Mouse (Mus musculus): ENCODE measurements around the gene Hormad2.
A peak's percentile ranks its signal among the peaks of the same experiment; 100 is the strongest.

Hormad2 gene

DNA sequence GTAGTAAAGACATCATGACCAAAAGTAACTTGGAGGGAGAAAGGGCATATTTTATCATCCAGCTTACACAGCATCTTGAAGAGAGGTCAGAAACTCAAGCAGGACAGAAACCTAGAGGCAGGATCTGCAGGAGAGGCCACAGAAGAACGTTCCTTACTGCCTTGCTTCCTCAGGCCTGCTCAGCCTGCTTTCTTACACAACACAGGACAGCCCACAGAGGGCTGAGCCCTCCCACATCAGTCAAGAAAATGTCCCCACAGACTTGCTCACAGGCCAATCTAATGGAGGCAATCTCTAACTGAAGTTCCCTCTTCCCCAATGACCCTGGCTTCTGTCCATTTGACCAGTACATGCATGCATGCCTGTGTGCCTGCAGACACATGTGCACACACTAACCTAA lies 1.4 kb upstream of the Hormad2 start:
- no peak for DNase-seq

DNA sequence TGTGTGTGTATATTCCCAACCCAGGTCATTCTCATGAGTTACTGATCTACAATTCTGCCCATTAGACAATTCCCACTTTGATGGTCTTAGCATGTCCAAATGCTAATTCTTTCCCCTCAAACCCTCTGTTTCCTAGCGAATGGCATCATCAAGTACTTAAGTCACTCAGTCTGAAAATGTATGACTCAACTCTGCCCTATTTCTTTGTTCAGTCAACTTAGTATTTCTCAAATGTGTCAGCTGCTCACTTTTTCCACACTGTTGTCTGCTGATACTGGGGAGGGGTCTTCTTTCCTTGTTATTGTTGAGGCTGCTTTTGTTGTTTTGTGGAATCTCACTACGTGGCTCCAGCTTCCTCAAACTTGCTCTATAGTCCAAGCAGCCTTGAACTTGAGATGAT lies 2.7 kb downstream of the Hormad2 start:
- no peak for DNase-seq

DNA sequence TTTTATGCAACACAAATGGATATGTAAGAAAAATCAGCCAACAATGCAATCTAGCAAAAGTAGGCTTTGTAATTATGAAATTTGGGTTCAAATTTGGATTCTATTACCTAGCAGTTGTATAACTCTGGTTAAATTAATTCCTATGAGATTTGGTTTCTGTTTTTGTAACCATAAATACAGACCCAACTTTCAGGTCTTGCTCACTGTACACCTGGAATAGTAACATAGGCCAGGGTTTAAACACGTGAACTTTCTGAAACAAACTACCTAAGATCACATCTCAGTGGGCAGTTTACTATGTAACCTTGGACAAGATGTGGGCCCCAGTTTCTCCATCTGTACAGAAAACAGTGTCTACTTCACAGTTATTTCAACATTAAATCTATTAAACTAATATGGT lies 3.6 kb downstream of the Hormad2 start:
- DNase-seq, result no peak

DNA sequence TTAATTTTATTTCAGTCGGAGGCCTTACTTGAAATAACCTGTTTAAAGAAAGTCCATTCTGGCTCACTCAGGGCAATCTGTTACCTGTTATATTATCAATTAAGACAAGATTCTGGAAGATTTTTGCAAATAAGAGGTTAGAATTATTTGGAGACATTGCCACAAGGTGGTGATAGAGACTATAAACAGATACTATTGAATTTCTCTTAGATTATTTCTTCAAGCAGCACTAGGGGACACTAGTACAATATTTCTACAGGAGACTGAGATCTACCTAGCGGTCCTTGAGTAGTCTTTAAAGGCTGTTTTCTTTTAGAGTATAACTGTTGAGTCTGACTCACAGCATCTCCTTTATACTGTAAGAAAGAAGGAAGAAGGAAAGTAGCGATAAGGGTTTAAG lies 4.3 kb downstream of the Hormad2 start:
- DNase-seq, result peak; percentile 39

DNA sequence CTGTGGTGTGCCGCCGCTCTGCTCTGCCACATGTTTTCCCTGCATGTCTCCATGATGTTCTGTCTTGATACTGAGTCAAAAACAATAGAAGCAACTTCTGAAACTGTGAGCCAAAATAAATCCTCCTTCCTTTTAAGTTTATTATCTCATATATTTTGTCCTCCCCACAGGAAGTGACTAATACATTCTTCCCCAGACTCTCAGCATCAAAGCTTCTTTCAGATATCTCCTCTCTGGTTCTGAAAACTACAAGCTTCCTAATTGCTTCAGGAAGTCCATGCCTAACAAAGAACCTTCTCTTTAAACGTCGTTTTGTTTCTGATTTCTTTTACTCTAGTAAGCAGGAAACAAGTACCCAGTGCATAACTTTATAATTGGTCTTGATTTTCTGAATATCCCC lies 6.4 kb downstream of the Hormad2 start:
- DNase-seq, result no peak

DNA sequence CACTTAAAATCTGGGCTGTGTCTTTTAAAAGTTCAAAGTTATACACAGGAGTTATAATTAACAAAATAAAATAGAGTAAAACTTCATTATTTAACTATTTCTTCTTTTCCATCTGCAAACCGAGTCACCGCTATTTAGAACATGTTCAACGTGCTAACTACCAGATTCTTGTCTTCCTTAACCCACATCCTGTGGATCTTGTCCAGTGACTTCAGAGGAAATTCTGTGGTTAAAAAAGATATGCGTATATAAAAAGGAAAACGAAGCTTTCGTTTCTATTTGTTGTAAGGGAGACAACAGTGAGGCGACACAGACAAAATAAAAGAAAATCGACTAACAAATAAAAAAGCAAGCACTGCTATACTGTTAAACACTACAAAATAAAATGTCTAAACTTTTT lies 17.1 kb downstream of the Hormad2 start:
- no peak for DNase-seq

DNA sequence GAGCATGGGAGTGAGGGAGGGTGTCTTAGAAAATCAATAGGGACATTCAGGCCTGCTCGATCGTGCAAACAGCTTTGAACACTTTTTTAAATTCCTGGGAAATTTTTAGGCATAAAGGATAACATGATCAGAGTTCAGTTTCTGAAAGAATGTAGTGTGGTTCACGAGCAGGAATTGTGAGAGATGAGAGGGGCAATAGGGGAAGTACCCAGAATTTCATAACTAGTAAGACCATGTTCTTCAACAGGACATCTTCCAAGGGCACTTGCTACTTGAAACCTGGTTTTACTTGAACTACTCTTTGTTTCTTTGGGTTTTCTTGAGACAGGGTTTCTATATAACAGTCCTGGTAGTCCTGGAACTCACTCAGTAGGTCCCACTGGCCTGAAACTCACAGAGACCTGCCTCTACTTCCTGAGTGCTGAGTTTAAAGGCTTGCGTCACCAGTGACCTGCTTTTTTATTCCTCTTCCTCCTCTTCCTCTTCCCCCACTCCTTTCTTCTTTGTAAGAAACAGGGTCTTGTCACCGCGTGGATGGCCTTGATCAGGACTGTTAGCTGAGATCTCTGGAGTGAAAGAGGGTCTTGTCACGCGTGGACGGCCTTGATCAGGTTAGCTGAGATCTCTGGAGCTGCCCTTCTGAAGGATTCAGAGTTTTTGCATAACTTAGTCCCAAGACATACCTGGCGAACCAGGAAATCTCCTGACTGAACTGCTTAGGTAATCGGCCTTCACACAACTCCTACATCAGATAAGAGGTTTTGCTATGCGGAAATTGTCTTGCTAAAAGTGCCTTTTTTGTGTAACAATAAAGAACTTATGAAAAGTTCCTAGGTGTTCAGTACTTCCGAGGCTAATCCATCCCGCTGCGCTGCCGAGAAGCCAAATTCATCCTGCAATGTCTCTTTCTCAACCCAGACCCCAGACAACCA lies 18.1 kb downstream of the Hormad2 start:
- DNase-seq, result no peak

DNA sequence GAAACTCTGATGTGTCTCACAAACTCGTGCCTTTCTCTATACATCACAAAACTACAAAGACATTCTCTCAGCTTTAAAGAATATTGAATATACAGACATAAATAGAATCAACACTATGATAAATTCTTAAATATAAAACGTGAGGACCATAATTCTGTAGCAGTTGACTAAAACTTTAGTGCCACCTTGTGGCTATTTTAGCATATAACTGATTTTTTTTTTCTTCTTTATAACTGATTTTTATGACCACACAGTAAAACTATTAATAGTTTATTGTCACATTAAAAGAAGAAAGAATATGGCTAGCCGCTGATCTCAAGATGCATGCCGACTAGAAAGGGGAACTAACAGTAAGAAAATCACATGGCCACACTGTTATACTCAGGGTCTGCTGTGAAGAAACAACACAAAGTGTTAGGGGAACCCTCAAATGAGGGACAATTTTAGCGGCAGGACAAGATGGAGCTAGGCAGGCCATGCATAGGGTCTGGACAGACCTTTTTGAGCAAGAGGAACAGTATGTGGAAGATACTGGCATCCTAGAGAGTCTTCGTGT lies 18.9 kb downstream of the Hormad2 start:
- DNase-seq, result peak; percentile 50

DNA sequence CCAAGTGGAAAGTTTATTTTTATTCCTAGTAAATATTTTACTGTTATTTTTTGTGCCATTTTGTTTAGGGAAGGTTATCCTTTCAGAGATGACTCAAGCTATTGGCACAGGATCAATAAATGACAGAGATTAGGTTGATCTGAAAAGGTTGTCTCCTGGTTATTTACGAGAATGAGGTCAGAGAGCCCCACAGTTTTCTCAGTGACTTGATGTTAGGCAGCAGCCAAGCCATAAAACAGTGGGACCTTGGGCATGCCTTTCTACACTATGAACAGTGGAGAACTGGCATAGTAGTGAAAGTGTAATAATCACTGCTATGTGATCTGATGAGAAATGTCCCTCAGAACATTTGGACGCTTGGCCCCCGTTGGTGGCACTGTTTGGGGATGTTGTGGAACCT lies 22.9 kb downstream of the Hormad2 start:
- DNase-seq, result no peak

DNA sequence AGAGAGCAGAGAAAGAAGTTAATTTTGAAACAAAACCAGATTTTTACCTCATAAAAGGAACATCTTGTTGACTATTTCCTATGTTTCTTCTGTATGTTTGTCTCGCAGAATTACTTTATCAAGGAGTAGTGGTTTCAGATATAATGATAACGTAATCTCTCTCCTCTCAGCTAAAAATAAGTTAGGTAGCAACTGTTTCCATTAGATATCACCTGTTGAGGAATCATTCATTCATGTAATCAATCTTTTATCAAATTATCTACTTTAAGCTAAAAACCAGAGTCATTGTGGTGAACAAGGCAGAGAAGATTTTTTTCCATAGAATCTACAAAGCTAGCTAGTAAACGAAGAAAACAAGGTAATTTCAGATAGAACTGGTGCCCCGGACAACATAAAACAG lies 28.6 kb downstream of the Hormad2 start:
- DNase-seq, result no peak

DNA sequence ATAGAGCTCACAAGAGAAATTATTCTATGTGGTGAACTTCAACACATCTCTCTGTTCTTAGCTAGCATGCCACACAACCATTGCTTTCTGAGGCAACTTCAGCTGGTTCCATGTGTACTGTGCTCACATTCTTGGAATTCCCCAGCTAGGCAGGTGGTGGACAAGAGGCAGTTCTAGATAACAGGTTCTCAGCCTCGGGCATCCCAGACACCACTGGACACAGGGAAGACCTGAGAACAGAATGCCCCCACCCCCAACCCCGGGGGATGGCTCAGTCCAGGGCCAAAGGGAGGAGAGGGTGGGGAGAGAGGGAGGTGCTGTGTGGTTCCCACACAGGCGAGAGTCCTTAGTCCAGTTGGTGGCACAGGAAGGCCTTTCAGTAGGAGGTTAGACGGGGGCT lies 36.6 kb downstream of the Hormad2 start:
- DNase-seq, result no peak

DNA sequence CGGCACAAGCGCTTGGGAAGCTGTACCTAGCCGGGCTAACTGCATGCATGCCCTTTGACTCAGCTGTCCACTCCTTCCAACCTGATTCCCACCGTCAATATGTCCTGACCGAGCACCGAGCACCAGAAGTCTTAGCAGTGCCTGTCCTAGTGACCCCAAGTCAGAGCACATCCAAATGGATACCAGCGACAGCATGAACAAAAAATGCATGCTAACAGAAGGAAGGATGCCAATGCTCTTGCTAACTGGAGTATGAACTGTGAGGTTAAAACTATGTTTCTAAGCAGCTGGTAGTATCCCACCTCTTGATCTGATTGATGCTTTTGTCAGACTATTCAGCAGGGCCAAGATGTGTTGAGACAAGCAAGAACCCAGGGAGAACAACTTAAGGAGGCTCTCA lies 37.5 kb downstream of the Hormad2 start:
- DNase-seq, result no peak

DNA sequence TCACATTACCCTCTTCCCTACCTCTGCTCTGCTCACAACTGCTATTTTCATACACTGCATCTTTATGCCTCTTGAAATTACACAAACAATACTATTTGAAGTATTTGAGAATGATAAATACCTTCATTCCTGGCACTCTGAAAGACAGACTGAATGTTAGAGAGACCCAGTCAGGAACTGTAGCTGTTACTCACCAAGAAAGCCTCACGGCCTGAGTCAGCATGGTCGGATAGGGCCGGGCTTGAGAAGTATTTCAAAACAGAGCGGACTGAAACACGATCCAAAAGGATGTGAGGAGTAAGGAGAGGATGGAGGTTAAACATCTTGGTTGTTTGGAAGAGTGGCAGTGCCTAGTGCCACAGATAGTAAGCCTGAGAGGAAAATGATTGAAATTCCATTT lies 39.7 kb downstream of the Hormad2 start:
- no peak for DNase-seq

DNA sequence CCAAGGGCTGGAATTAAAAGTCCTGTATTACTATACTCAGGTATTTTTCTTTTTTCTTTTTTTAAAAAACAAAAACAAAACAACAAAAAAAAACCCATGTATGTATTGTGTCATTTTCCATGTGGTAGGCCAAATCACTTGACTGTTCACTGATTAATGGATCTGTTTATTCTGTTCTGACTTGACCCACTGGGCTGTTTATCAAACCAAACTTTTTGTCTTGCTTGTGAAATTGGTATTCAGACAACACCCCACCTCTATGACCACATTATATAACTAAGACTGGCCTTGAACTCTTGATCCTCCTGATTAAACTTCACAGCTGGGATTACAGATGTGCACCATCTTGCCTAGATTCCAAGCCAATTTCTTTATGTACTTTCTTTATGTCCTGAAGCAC lies 46.7 kb downstream of the Hormad2 start:
- DNase-seq, result no peak

DNA sequence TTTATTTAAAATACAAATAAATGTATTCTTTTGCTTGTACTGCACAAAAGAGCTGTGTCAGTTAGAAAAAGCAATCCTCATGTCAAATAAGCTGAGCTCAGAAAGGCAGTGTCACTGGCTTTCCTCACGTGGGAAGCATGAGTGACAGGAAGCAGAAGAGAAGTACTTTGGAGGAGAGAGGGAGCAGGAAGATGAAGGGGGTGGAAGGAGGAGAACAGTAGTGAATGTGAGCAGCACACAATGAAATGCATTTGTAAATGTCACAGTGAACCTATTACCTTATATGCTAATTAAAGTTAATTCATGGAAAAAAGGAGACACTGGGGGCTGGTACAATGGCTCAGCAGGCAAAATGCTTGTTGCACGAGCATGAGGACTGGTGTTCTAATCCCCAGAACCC lies 52.9 kb downstream of the Hormad2 start:
- no peak for DNase-seq

DNA sequence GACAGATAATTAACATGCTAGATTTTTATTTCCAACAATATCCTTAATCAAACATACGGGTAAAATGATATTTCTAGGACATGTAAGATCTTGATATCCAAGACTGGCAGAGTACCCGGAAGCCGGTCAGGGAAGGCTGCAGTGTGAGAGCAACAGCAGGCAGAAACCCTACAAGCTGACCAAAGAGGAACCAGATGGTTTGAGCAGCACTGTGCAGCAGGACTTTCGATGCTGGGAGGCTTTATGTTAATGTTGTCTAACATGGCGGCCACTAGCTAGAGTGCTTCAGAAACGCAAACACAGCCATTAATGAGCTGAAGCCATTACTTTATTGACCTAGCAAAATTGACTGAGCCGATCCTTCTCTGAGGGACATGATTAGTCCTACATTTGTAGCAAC lies 58.6 kb downstream of the Hormad2 start:
- no peak for DNase-seq

DNA sequence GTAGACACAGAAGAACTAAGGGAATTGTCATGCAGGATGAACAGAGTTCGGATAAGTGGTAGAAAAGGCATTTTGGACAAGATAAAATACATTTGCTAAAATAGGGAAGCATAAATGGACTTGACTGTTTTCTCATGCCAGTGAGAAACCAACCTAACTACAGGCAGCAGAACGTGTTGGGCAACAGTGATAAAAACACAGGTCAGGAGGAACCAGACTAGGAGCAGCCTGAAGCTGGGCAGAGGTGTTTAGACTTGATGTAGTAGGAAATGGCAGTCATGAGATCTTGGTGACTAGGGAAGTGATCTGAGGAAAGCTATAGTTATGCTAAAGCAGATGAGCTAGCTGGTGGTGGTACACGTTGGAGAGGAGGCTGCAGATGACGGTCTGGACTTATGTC lies 61.0 kb downstream of the Hormad2 start:
- DNase-seq, result no peak

DNA sequence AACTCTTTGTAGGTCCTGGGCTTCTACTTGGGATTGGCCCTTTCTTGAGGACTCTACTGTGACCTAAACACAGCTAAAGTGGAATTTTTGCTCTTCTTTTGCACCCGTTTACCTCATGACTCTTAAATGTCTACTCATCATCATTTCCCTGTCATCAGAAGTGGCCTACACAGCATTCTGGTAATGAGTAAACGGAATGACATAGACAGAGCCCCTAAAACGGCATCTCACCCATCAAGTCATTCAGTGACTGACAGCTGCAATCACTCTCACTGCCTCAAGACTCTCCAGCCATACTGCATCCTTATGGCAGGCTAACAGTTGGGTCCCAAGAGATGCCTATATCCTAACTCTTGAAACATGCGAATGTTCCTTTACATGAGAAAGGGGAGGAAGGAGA lies 74.5 kb downstream of the Hormad2 start:
- no peak for DNase-seq

DNA sequence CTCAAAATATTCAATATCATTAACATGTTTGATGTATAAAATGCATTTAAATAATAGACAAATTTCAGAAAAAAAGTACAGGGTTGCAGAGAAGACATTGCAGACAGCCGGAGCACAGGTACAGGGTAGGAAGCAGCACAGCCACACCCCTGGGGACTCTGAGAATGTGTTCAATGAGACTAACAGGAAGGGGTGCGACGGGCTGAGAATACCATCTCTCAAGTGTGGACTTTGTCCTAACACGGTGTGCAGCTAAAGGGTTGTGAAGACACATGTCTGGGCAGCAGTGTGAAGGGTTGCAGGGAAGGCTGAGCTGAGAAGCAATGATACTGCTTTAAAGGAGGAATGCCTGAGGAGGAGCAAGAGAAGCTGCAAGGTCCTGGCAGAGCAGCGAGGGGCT lies 85.5 kb downstream of the Hormad2 start:
- no peak for DNase-seq

DNA sequence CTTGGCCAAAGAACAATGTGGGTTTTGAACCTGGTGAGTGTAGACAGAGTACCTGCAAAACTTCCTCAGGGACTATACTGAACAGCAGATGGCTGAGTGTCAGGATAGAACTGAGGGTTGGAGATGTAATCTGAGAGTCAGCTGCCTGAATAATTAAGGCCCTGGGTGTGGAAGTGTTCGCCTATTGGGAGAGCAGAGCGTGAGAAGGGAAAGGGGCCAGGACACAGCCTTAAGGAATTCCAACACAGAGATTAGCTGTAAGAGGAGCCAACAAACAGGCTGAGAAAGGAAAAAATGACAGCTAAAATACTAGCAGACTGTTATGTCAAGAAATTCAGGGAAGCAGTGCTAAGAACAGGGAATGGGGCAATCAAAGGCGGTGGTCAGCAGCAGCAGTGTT lies 88.3 kb downstream of the Hormad2 start:
- DNase-seq, result no peak

DNA sequence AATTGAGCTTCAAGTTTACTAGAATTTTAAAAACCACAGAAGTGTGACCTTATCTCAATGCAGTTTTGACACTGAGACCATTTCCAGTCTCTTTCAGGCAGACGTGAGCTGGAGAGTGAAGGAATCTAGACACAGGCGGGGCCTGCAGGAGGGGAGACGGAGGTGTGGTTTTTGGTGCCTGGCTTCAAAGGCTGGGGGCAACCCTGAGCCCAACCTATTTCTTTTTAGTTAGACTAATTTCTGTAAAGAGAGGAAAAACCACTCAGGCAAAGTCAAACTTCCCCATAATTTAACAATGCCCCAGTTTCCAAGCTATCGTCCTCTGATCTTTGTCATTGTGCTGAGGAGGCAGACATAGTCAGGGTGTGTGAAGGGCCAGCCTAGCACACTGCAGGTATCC lies 97.0 kb downstream of the Hormad2 start:
- DNase-seq, result no peak

DNA sequence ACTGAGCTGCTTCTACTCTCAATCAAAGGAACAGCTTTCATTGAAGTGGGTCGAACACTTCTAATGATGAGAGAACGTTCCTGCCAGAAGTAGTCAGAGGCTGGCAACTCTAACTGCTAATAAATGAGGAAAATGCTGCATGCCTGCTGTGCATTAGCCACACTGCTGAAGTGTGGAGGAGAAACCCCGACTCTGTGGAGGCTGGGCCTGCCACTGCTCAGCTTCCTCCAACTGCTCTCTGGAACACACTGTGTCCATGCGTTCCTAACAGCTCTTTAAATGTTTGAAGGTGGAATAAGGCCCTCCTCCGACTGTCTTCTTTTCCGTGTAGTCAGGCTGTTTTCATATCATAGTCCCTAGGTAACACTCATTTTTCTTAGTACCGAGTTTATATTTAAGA lies 98.9 kb downstream of the Hormad2 start:
- DNase-seq, result no peak

DNA sequence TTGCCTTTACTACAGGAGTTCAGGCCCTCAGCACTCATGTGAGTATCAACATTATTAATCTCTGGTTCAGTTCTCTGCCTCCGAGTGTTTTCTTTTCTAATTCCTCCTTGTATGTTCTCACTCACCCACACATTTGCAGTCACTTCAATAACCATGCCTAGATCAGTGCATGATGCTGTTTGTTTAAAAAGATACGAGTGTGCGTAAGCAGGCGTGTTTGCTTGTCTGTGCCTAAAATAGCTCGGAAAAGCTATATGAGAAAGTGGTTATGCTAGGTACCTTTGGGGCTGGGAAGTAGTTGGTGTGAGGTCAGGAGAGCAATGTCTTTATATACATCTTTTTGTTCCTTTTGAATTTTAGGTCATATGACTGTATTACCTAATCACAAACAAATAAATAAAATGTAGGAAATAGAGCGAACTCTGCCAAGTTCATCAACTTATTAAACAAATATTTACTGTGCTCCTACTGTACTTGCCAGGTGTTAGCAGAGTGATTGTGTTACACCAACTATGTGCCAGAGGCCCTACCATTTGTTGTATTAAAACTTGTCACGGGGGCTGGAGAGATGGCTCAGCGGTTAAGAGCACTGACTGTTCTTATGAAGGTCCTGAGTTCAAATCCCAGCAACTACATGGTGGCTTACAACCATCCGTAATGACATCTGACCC lies 100.7 kb downstream of the Hormad2 start:
- no peak for DNase-seq

DNA sequence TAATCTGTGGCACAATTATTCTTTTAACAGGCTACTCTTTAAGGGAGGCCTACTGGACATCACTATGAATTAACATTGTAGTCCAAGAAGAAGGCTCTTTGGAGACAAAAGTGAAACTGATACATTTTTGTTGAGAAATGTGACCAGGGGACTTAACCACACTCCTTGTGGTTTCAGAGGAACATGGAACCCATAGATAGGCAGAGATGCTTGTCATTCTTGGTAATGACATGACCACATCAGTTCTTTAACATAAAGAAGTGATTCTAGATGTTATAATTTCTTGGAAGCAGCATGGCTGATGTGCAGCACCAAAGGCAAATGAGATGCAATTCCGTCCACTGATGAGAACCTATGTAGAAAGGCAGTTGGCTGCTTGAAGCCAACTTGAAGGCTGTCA lies 101.6 kb downstream of the Hormad2 start:
- DNase-seq, result no peak
